Mouse (Mus musculus): ENCODE results near the gene Wdfy3.

DNA sequence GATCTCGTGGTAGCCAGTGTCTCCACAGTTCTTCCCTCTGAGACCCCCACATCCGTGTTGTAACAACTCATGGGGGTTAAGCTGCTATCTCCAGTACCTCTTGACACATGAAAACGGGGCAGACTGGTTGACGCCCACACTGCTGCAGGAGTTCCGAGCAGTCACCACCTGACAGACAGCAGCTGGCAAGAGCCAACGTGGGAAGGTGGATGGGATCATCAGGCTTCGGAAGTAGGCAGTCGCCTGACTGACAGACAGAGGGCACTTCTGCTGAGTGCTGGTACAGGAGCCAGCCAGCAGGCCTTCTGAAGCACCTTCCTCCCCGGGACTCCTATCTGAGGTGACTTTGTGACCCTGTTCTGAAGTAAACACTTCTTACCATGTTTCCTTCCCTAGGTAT lies 191.3 kb downstream of the Wdfy3 start:
- TF ChIP-seq MAFK (IDR thresholded peaks at IDR 0.05; ENCODE audit: insufficient read depth, low read depth, low read length) (no peak), ZC3H11A (IDR thresholded peaks at IDR 0.05; ENCODE audit: borderline replicate concordance, low read depth, low read length) (no peak), HCFC1 (IDR thresholded peaks at IDR 0.05; ENCODE audit: borderline replicate concordance, insufficient read depth, low read length) (no peak), ZNF384 (IDR thresholded peaks at IDR 0.05; ENCODE audit: low read depth, low read length) (no peak)
